Mouse (Mus musculus) MEL (cell line): Measurements from ENCODE around the gene Ccdc85c.

Experiments
- CTCF ChIP-seq, 3 experiments: IDR thresholded peaks in 2 of 3; conservative IDR thresholded peaks in 1 of 3; 2 replicates each; pipeline ENCODE4 v1.5.1; 2011 to 2012; ENCODE audit warnings: low read length in 3 of 3, low read depth in 2 of 3, mild to moderate bottlenecking in 2 of 3, improper control_type of control experiment in 1 of 3, inconsistent platforms in 1 of 3, mixed read lengths in 1 of 3, moderate library complexity in 1 of 3; ENCODE audit not compliant: control insufficient read depth in 1 of 3, insufficient read depth in 1 of 3, poor library complexity in 1 of 3, severe bottlenecking in 1 of 3
- ELF1 ChIP-seq: IDR thresholded peaks from 2 replicates; pipeline ENCODE4 v1.6.1; 2014; ENCODE audit warnings: low read depth, mild to moderate bottlenecking, inconsistent platforms, low read length, improper control_type of control experiment, moderate library complexity
- HCFC1 ChIP-seq: IDR thresholded peaks from 2 replicates; pipeline ENCODE4 v1.6.1; 2012; ENCODE audit warnings: low read depth, mild to moderate bottlenecking, inconsistent platforms, low read length, improper control_type of control experiment, moderate library complexity
- MAFK ChIP-seq: IDR thresholded peaks from 2 replicates; pipeline ENCODE4 v1.6.1; 2011; ENCODE audit warnings: low read depth, mild to moderate bottlenecking, low read length, improper control_type of control experiment, borderline replicate concordance
- NELFE ChIP-seq: IDR thresholded peaks from 2 replicates; pipeline ENCODE4 v1.6.1; 2011; ENCODE audit warnings: low read depth, low read length, improper control_type of control experiment
- POLR2A ChIP-seq, 2 experiments: IDR thresholded peaks; 2 replicates each; pipeline ENCODE4 v1.6.1; 2011 to 2012; ENCODE audit warnings: low read length in 2 of 2, mild to moderate bottlenecking in 2 of 2, control low read depth in 1 of 2, improper control_type of control experiment in 1 of 2, low read depth in 1 of 2, moderate library complexity in 1 of 2; ENCODE audit not compliant: control insufficient read depth in 1 of 2, insufficient read depth in 1 of 2, poor library complexity in 1 of 2
- TAL1 ChIP-seq: IDR thresholded peaks from 2 replicates; pipeline ENCODE4 v1.6.1; 2012; ENCODE audit warnings: mild to moderate bottlenecking, inconsistent platforms, low read length, moderate library complexity, mixed read lengths
- USF1 ChIP-seq: IDR thresholded peaks from 2 replicates; pipeline ENCODE4 v1.6.1; 2014; ENCODE audit warnings: low read depth, mild to moderate bottlenecking, inconsistent platforms, low read length, improper control_type of control experiment, moderate library complexity
- USF2 ChIP-seq, 2 experiments: IDR thresholded peaks; 2 replicates each; pipeline ENCODE4 v1.6.1; 2011 to 2012; ENCODE audit warnings: improper control_type of control experiment in 2 of 2, low read length in 2 of 2, borderline replicate concordance in 1 of 2, inconsistent platforms in 1 of 2, low read depth in 1 of 2, mild to moderate bottlenecking in 1 of 2; ENCODE audit not compliant: insufficient read depth in 1 of 2
- ZC3H11A ChIP-seq: IDR thresholded peaks from 2 replicates; pipeline ENCODE4 v1.6.1; 2012; ENCODE audit warnings: low read depth, mild to moderate bottlenecking, inconsistent platforms, low read length, improper control_type of control experiment
- ZMIZ1 ChIP-seq: IDR thresholded peaks from 2 replicates; pipeline ENCODE4 v1.6.1; 2012; ENCODE audit warnings: low read depth, mild to moderate bottlenecking, inconsistent platforms, low read length, improper control_type of control experiment, moderate library complexity

- TF ChIP-seq USF1 (no peak), MAFK (no peak), CTCF (IDR thresholded peaks at IDR 0.05 in 2 of 3, conservative IDR thresholded peaks at IDR 0.05 in 1 of 3; ENCODE audit: control insufficient read depth in 1 of 3, insufficient read depth in 1 of 3, low read depth in 2 of 3, low read length in 3 of 3, poor library complexity in 1 of 3, severe bottlenecking in 1 of 3) (no peak), USF2 (IDR thresholded peaks at IDR 0.05; ENCODE audit: borderline replicate concordance in 1 of 2, insufficient read depth in 1 of 2, low read depth in 1 of 2, low read length in 2 of 2) (no peak), POLR2A (IDR thresholded peaks at IDR 0.05; ENCODE audit: control insufficient read depth in 1 of 2, insufficient read depth in 1 of 2, low read depth in 1 of 2, low read length in 2 of 2, poor library complexity in 1 of 2) (no peak), NELFE (no peak), ELF1 (no peak), ZMIZ1 (no peak), HCFC1 (no peak), TAL1 (no peak), ZC3H11A (no peak)
Observed at GRCm38 (mm10) chr12:108200094-108200493, 75.1 kb downstream of the Ccdc85c start.
